Mouse (Mus musculus): Measurements from ENCODE around the gene Zfand3.

- no peak for TF ChIP-seq TBP (conservative IDR thresholded peaks at IDR 0.05; ENCODE audit: low read depth, low read length)
- no peak for TF ChIP-seq CTCF (conservative IDR thresholded peaks at IDR 0.05 in 1 of 2, IDR thresholded peaks at IDR 0.05 in 1 of 2; ENCODE audit: low read depth in 2 of 2, low read length in 2 of 2)
- no peak for TF ChIP-seq MAX (IDR thresholded peaks at IDR 0.05; ENCODE audit: low read length)
- TF ChIP-seq GABPA (IDR thresholded peaks at IDR 0.05; ENCODE audit: insufficient replicate concordance, low read depth, low read length) = no peak
- TF ChIP-seq MEF2A (IDR thresholded peaks at IDR 0.05; ENCODE audit: borderline replicate concordance, low read depth, low read length) = no peak
- no peak for TF ChIP-seq USF2 (conservative IDR thresholded peaks at IDR 0.05; ENCODE audit: low read depth, low read length)
- TF ChIP-seq ZKSCAN1 (IDR thresholded peaks at IDR 0.05; ENCODE audit: borderline replicate concordance, low read depth, low read length) = no peak
- TF ChIP-seq E2F4 (IDR thresholded peaks at IDR 0.05; ENCODE audit: insufficient replicate concordance, low read depth, low read length) = no peak
- TF ChIP-seq UBTF (IDR thresholded peaks at IDR 0.05; ENCODE audit: low read depth, low read length) = no peak
- no peak for TF ChIP-seq SMC3 (IDR thresholded peaks at IDR 0.05; ENCODE audit: low read depth, low read length)
- TF ChIP-seq USF1 (IDR thresholded peaks at IDR 0.05; ENCODE audit: low read depth, low read length) = no peak
These were observed 23.0 kb downstream of the Zfand3 start for GRCm38 (mm10) chr17:30027343-30028029.
